Mouse (Mus musculus): Measurements from ENCODE around the gene Itprip.
"Not testable (repeated sequence)": the region's sequence is repeated elsewhere in the genome, so short reads cannot be mapped to it uniquely, and the experiment has no call there.

Itprip gene

GRCm38 (mm10) chr19:47853951-47854795 lies 64.9 kb downstream of the Itprip start:
- no peak for DNase-seq (ENCODE audit: low spot score in 2 of 2)

- no peak for DNase-seq (ENCODE audit: low spot score in 2 of 2)
Measured at GRCm38 (mm10) chr19:47853053-47853452, 66.0 kb downstream of the Itprip start.

- DNase-seq (ENCODE audit: low spot score in 2 of 2) = not testable (repeated sequence)
Measured at GRCm38 (mm10) chr19:47852131-47852530, 67.0 kb downstream of the Itprip start.

- DNase-seq (ENCODE audit: low spot score in 2 of 2) = no peak
Measured at GRCm38 (mm10) chr19:47849735-47850134, 69.4 kb downstream of the Itprip start.

Data from spleen, postnatal 36 days (tissue).